ENCODE assay signal across 16 mouse cellular contexts in genomic region chr12:27336336-27336735, GRCm38 (mm10). TPM values are rescaled to one million over a fixed set of nuclear protein-coding genes. Genes with fewer than 3 reads are reported as not detected.
DNase-seq lines count a peak whose midpoint lies in the region; ATAC-seq and TF ChIP-seq lines count a peak whose summit lies in the region.
"Had no signal": no experiment of that assay in that cellular context is flagged by ENCODE, and none has a peak within 500 bp of the region (broad histone marks: within the 10 kb centered on the region; RNA-seq: fewer than 3 reads in every experiment).

No protein-coding gene starts in this region.

- no peaks in the 10 kb centered on the region for H3K9me3 ChIP-seq in lung, embryonic 14.5 days (ENCODE audit: low read depth, low read length)
- no peaks in the 10 kb centered on the region for H3K9me3 ChIP-seq in hindbrain, embryonic 11.5 days (ENCODE audit: control insufficient read depth, low read length)
- H3K9me3 ChIP-seq in midbrain, embryonic 10.5 days (replicated peaks): no peaks in the 10 kb centered on the region
- H3K9me3 ChIP-seq: heart, embryonic 15.5 days had no signal

- no peak for DNase-seq in lung, embryonic 14.5 days
- no peak for DNase-seq in lung, postnatal 25 days (ENCODE audit: low spot score)
- peak; percentile 28 for DNase-seq in hindbrain, embryonic 11.5 days (ENCODE audit: low spot score)
- no peak for DNase-seq in midbrain, embryonic 10.5 days (ENCODE audit: low spot score)
- no peak for DNase-seq in thymus, postnatal 14 days
- no peak for DNase-seq in retina, embryonic 14.5 days (ENCODE audit: low spot score)
- no peak for DNase-seq in gastrocnemius, postnatal 10 days
- no peak for DNase-seq in testis, postnatal 10 days (ENCODE audit: low spot score)
- DNase-seq: adrenal gland, adult 2 months; kidney, adult 11 months; layer of hippocampus, adult 9-11 months; spleen, adult 18-20 months; thymus, adult 18-20 months had no signal

- H3K4me3 ChIP-seq in lung, embryonic 14.5 days (ENCODE audit: low read depth, low read length): peak overlapping the region; percentile 5; the same call in 1 of the 2 replicates
- H3K4me3 ChIP-seq in hindbrain, embryonic 11.5 days (ENCODE audit: low read depth, low read length): peak overlapping the region; percentile 100
- peak overlapping the region; percentile 99 for H3K4me3 ChIP-seq in midbrain, embryonic 10.5 days
- H3K4me3 ChIP-seq: heart, embryonic 15.5 days had no signal

- TF ChIP-seq CTCF in lung, embryonic 14.5 days (IDR thresholded peaks at IDR 0.05; ENCODE audit: low read depth): no peak

- peak overlapping the region; percentile 10; the same call in 1 of the 2 replicates for H3K4me2 ChIP-seq in lung, embryonic 14.5 days
- H3K4me2 ChIP-seq in hindbrain, embryonic 11.5 days (replicated peaks; ENCODE audit: low read depth, low read length): peak overlapping the region; percentile 42
- H3K4me2 ChIP-seq: heart, embryonic 15.5 days had no signal

- no peak overlapping the region for H3K27ac ChIP-seq in lung, embryonic 14.5 days (ENCODE audit: low read depth)
- peak overlapping the region; percentile 24; the same call in 1 of the 2 replicates for H3K27ac ChIP-seq in hindbrain, embryonic 11.5 days (ENCODE audit: low read depth, low read length)
- peak overlapping the region; percentile 67; the same call in 1 of the 2 replicates for H3K27ac ChIP-seq in midbrain, embryonic 10.5 days (replicated peaks)
- H3K27ac ChIP-seq: heart, embryonic 15.5 days; macrophage had no signal

- H3K9ac ChIP-seq in lung, embryonic 14.5 days: no peak overlapping the region
- peak overlapping the region; percentile 58; the same call in 1 of the 2 replicates for H3K9ac ChIP-seq in hindbrain, embryonic 11.5 days (ENCODE audit: low read depth, low read length)
- H3K9ac ChIP-seq: heart, embryonic 15.5 days had no signal

- 59% methylated on average over 7 of the region's 7 CpGs for WGBS in lung, embryonic 14.5 days
- 69% methylated on average over 7 of the region's 7 CpGs for WGBS in hindbrain, embryonic 11.5 days
- 76% methylated on average over 7 of the region's 7 CpGs for WGBS in midbrain, embryonic 10.5 days

- no peaks in the 10 kb centered on the region for H3K4me1 ChIP-seq in lung, embryonic 14.5 days (ENCODE audit: insufficient read depth)
- H3K4me1 ChIP-seq in hindbrain, embryonic 11.5 days (replicated peaks; ENCODE audit: control insufficient read depth, insufficient read depth, low read length): peaks cover 2% of the 10 kb centered on the region; the same call in 1 of the 2 replicates
- peaks cover 25% of the 10 kb centered on the region for H3K4me1 ChIP-seq in midbrain, embryonic 10.5 days

- no peak for ATAC-seq in lung, embryonic 14.5 days (ENCODE audit: insufficient read depth)
- ATAC-seq in hindbrain, embryonic 11.5 days (ENCODE audit: low FRiP score): no peak

- H3K27me3 ChIP-seq in lung, embryonic 14.5 days (ENCODE audit: insufficient read depth, low read length): no peaks in the 10 kb centered on the region
- no peaks in the 10 kb centered on the region for H3K27me3 ChIP-seq in hindbrain, embryonic 11.5 days (ENCODE audit: control insufficient read depth, insufficient read depth, low read length)
- H3K27me3 ChIP-seq in midbrain, embryonic 10.5 days (ENCODE audit: low read depth, poor library complexity, severe bottlenecking): no peaks in the 10 kb centered on the region
- H3K27me3 ChIP-seq: heart, embryonic 15.5 days had no signal

- H3K36me3 ChIP-seq in lung, embryonic 14.5 days (ENCODE audit: insufficient read depth): 0 out of 2 replicates have a peak, but pooled peaks cover 8% of the 10 kb centered on the region
- H3K36me3 ChIP-seq in hindbrain, embryonic 11.5 days (ENCODE audit: control insufficient read depth, insufficient read depth, low read length): 0 out of 2 replicates have a peak, but pooled peaks cover 4% of the 10 kb centered on the region
- peaks cover 74% of the 10 kb centered on the region for H3K36me3 ChIP-seq in midbrain, embryonic 10.5 days
- H3K36me3 ChIP-seq: heart, embryonic 15.5 days had no signal

RNA-seq across cellular contexts. Expression of gene Sox11, which starts 6.0 kb away (rescaled TPM):
- polyA plus RNA-seq in lung, embryonic 14.5 days (2014; fragmentation: Nextera tagmentation; extraction: Ambion mirVana): 52.6 and 54.5 TPM in 2 replicates
- 728 and 786 TPM in 2 replicates for polyA plus RNA-seq in hindbrain, embryonic 11.5 days (2014; fragmentation: Nextera tagmentation; extraction: Ambion mirVana)
- 260 and 367 TPM in 2 replicates for polyA plus RNA-seq in midbrain, embryonic 10.5 days (2016; fragmentation: Nextera tagmentation; extraction: Ambion mirVana)
- 1 to 10 TPM; 4.0 to 5.7 TPM for total RNA-seq in gastrocnemius, postnatal 10 days (2021)
- total RNA-seq: liver, adult 2 months had no signal
- polyA plus RNA-seq: liver, adult 2 months; macrophage had no signal

Comparison
In these comparisons a context has a peak if more than half of its experiments do, and no peak if none do; other contexts are left out.
1. H3K4me3 ChIP-seq: peak in every context shown above with its lines; median percentile 100 in hindbrain, embryonic 11.5 days; 99 in midbrain, embryonic 10.5 days; 5 in lung, embryonic 14.5 days.